Mouse (Mus musculus): ENCODE results near the gene Fads2. TPM values are rescaled to one million over a fixed set of nuclear protein-coding genes. Genes with fewer than 3 reads are reported as not detected.

Gene Fads2
- total RNA-seq (2023) = 1 to 10 TPM in 1 of 2 experiments, under 1 TPM in 1; 0.89 to 1.9 TPM

GRCm38 (mm10) chr19:10101341-10102053 lies at the start of gene Fads2:
Fads2 (minus strand) TSS chr19:10101746.

GRCm38 (mm10) chr19:10041388-10042148 lies 60.0 kb downstream of the Fads2 start, which contains the start of gene Fads3:
Fads3 (plus strand) TSS chr19:10041569.

Other genes starting within 250 kb of the Fads2 start
- gene Incenp, start 202.2 kb downstream of the Fads2 start, total RNA-seq (2023) = 10 to 100 TPM; 47.0 to 54.4 TPM
- gene Fth1, start 121.1 kb downstream of the Fads2 start, total RNA-seq (2023) = 100 to 1,000 TPM; 776 to 815 TPM
- not detected for gene Best1, start 100.1 kb downstream of the Fads2 start, total RNA-seq (2023)
- under 1 TPM; 0.41 to 0.64 TPM for gene Rab3il1, start 100.1 kb downstream of the Fads2 start, total RNA-seq (2023)
- gene Fads3, start 60.2 kb downstream of the Fads2 start, total RNA-seq (2023) = 1 to 10 TPM in 1 of 2 experiments, under 1 TPM in 1; 0.23 to 2.2 TPM
- gene Fads1, start 81.1 kb upstream of the Fads2 start, total RNA-seq (2023) = 10 to 100 TPM; 21.1 to 21.3 TPM
- 100 to 1,000 TPM; 113 to 128 TPM for gene Tmem258, start 102.3 kb upstream of the Fads2 start, total RNA-seq (2023)
- 10 to 100 TPM; 24.3 to 26.6 TPM for gene Fen1, start 102.4 kb upstream of the Fads2 start, total RNA-seq (2023)
- gene Myrf, start 139.0 kb upstream of the Fads2 start, total RNA-seq (2023) = under 1 TPM in 1 of 2 experiments, not detected in 1; 0.12 TPM
- gene Dagla, start 203.1 kb upstream of the Fads2 start, total RNA-seq (2023) = under 1 TPM in 1 of 2 experiments, not detected in 1; 0.09 TPM